Mouse (Mus musculus): Measurements from ENCODE around the gene Arhgef7.
"Not testable (repeated sequence)": the region's sequence is repeated elsewhere in the genome, so short reads cannot be mapped to it uniquely, and the experiment has no call there.

Gene Arhgef7

GRCm38 (mm10) chr8:11834200-11834599 lies 106.7 kb downstream of the Arhgef7 start:
- DNase-seq (ENCODE audit: low read depth, low spot score): no peak

GRCm38 (mm10) chr8:11834691-11835090 lies 107.2 kb downstream of the Arhgef7 start:
- DNase-seq (ENCODE audit: low read depth, low spot score): no peak

GRCm38 (mm10) chr8:11840174-11840573 lies 112.7 kb downstream of the Arhgef7 start, which contains the start of gene Tex29:
Gene Tex29, plus strand, starts transcription at chr8:11840474.
- DNase-seq (ENCODE audit: low read depth, low spot score): no peak

GRCm38 (mm10) chr8:11841571-11841970 lies 114.0 kb downstream of the Arhgef7 start:
- DNase-seq (ENCODE audit: low read depth, low spot score): no peak

- no peak for DNase-seq (ENCODE audit: low read depth, low spot score)
Observed at GRCm38 (mm10) chr8:11842757-11843156, 115.2 kb downstream of the Arhgef7 start.

- no peak for DNase-seq (ENCODE audit: low read depth, low spot score)
Observed at GRCm38 (mm10) chr8:11843677-11844315, 116.3 kb downstream of the Arhgef7 start.

- no peak for DNase-seq (ENCODE audit: low read depth, low spot score)
Observed at GRCm38 (mm10) chr8:11844316-11844685, 116.8 kb downstream of the Arhgef7 start.

- DNase-seq (ENCODE audit: low read depth, low spot score): no peak
Observed at GRCm38 (mm10) chr8:11846807-11847206, 119.3 kb downstream of the Arhgef7 start.

- no peak for DNase-seq (ENCODE audit: low read depth, low spot score)
Observed at GRCm38 (mm10) chr8:11867832-11868231, 140.3 kb downstream of the Arhgef7 start.

GRCm38 (mm10) chr8:11874227-11874626 lies 146.7 kb downstream of the Arhgef7 start:
- not testable (repeated sequence) for DNase-seq (ENCODE audit: low read depth, low spot score)

GRCm38 (mm10) chr8:11884646-11885045 lies 157.1 kb downstream of the Arhgef7 start:
- no peak for DNase-seq (ENCODE audit: low read depth, low spot score)

Data from WW6 (cell line).